Mouse (Mus musculus) stomach, postnatal 0 days (tissue): ENCODE results near the gene Csgalnact2. TPM values are rescaled to one million over a fixed set of nuclear protein-coding genes. Genes with fewer than 3 reads are reported as not detected.

Source experiments
- ATAC-seq: fragments of 200-750 bp; cut with Nextera tagmentation; 2 replicates; pipeline ENCODE4 v1.8.0; 2017; ENCODE audit not compliant: low FRiP score, low TSS enrichment
- DNase-seq: peaks from one replicate; pipeline ENCODE4 v3.0.0-alpha.2; 2016; ENCODE audit warnings: low spot score
- H3K27ac ChIP-seq: fragments of 300-500 bp; sonication (generic); replicated peaks from 2 replicates; pipeline ENCODE4 v1.5.1; 2014; ENCODE audit warnings: mild to moderate bottlenecking, control low read depth
- H3K27me3 ChIP-seq: fragments of 300-500 bp; sonication (generic); 2 replicates; pipeline ENCODE4 v1.6.1; 2014; ENCODE audit warnings: low read length; ENCODE audit not compliant: control insufficient read depth, insufficient read depth
- H3K36me3 ChIP-seq: fragments of 300-500 bp; sonication (generic); 2 replicates; pipeline ENCODE4 v1.6.1; 2014; ENCODE audit warnings: low read length, mixed read lengths; ENCODE audit not compliant: control insufficient read depth, insufficient read depth
- H3K4me1 ChIP-seq: fragments of 300-500 bp; sonication (generic); replicated peaks from 2 replicates; pipeline ENCODE4 v1.6.1; 2014; ENCODE audit warnings: antibody characterized with exemption; ENCODE audit not compliant: control insufficient read depth, insufficient read depth
- H3K4me2 ChIP-seq: fragments of 300-500 bp; sonication (generic); replicated peaks from 2 replicates; pipeline ENCODE4 v1.6.1; 2014; ENCODE audit warnings: low read depth, mild to moderate bottlenecking, control low read depth, moderate library complexity
- H3K4me3 ChIP-seq: fragments of 300-500 bp; sonication (generic); 2 replicates; pipeline ENCODE4 v1.5.1; 2014; ENCODE audit warnings: low read depth, low read length, control low read depth
- H3K9ac ChIP-seq: fragments of 300-500 bp; sonication (generic); 2 replicates; pipeline ENCODE4 v1.6.1; 2014; ENCODE audit warnings: mild to moderate bottlenecking, low read length, control low read depth, mixed read lengths
- H3K9me3 ChIP-seq: fragments of 300-500 bp; sonication (generic); 2 replicates; pipeline ENCODE4 v1.6.1; 2016; ENCODE audit warnings: low read length; ENCODE audit not compliant: control insufficient read depth
- CTCF ChIP-seq: IDR thresholded peaks from 2 replicates; pipeline ENCODE4 v1.5.1; 2016; ENCODE audit warnings: antibody characterized with exemption, low read depth, mild to moderate bottlenecking, moderate library complexity
- EP300 ChIP-seq: optimal IDR thresholded peaks from 2 replicates; pipeline ENCODE3; 2016; ENCODE audit warnings: antibody characterized with exemption
- WGBS: fragments of 180-500 bp; shearing (Covaris S2); extraction: QIAGEN DNeasy Blood & Tissue Kit; methylation state at CpG from one replicate; pipeline ENCODE4 v1.1.7; 2014; 5-methylcytosine and 5-hydroxymethylcytosine counted together
- polyA plus RNA-seq: library from polyadenylated mRNA; unstranded; fragments of >200 nt; fragmentation: Nextera tagmentation; extraction: Ambion mirVana; gene quantifications from 2 replicates; pipeline ENCODE4 v1.2.1, GENCODE M21; 2015

Csgalnact2 gene
- polyA plus RNA-seq, 1 experiment from 2014 or later, result 10.5 TPM

- Histone ChIP-seq H3K9ac (no peak overlapping the region), H3K4me3 (no peak overlapping the region), H3K36me3 (0 out of 2 replicates have a peak, but pooled peaks cover 2% of the 10 kb centered on the region), H3K27me3 (no peaks in the 10 kb centered on the region), H3K4me2 (no peak overlapping the region), H3K4me1 (no peaks in the 10 kb centered on the region), H3K9me3 (no peaks in the 10 kb centered on the region), H3K27ac (no peak overlapping the region)
- no peak for TF ChIP-seq CTCF
- TF ChIP-seq EP300, result no peak
- WGBS, result 42% methylated on average over 6 of the region's 6 CpGs
- ATAC-seq (no peak), DNase-seq (no peak)
Observed at GRCm38 (mm10) chr6:118127827-118128487, 11.0 kb downstream of the Csgalnact2 start.

GRCm38 (mm10) chr6:118127198-118127597, 11.7 kb downstream of the Csgalnact2 start:
- H3K9ac ChIP-seq, result no peak overlapping the region
- TF ChIP-seq EP300 (no peak), CTCF (no peak)
- H3K36me3 ChIP-seq, result 0 out of 2 replicates have a peak, but pooled peaks cover 2% of the 10 kb centered on the region
- no peak overlapping the region for H3K27ac ChIP-seq
- H3K4me2 ChIP-seq, result no peak overlapping the region
- H3K27me3 ChIP-seq, result no peaks in the 10 kb centered on the region
- ATAC-seq, result no peak
- H3K9me3 ChIP-seq, result no peaks in the 10 kb centered on the region
- no peaks in the 10 kb centered on the region for H3K4me1 ChIP-seq
- WGBS, result 77% methylated on average over 7 of the region's 7 CpGs
- H3K4me3 ChIP-seq, result no peak overlapping the region
- DNase-seq, result no peak

DNA sequence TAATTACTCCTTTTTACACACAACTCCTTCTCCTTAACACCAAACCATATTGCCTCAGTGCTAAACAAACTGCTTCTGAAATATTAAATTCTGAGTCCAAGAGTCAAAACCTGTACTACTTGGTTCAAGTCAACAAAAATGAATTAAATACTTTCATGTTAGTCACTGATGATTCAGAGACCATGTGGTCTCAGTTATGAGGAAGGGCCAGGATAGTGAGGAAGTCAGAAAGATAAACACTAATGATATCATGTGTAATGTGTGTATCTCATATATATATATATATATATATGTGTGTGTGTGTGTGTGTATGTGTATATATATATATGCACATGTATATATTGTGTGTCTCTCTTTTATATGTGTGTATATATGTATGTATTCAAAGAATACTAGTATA, 12.4 kb downstream of the Csgalnact2 start:
- Histone ChIP-seq H3K4me1 (no peaks in the 10 kb centered on the region), H3K27ac (no peak overlapping the region), H3K9me3 (no peaks in the 10 kb centered on the region), H3K36me3 (0 out of 2 replicates have a peak, but pooled peaks cover 2% of the 10 kb centered on the region), H3K27me3 (no peaks in the 10 kb centered on the region), H3K4me2 (no peak overlapping the region), H3K9ac (no peak overlapping the region), H3K4me3 (no peak overlapping the region)
- no peak for TF ChIP-seq EP300
- no peak for TF ChIP-seq CTCF
- no peak for DNase-seq
- peak; percentile 40; the same call in 1 of the 2 replicates for ATAC-seq

GRCm38 (mm10) chr6:118122767-118123166, 16.2 kb downstream of the Csgalnact2 start:
- Histone ChIP-seq H3K27me3 (no peaks in the 10 kb centered on the region), H3K9ac (no peak overlapping the region), H3K27ac (no peak overlapping the region), H3K4me3 (no peak overlapping the region), H3K9me3 (no peaks in the 10 kb centered on the region), H3K36me3 (0 out of 2 replicates have a peak, but pooled peaks cover 2% of the 10 kb centered on the region), H3K4me2 (no peak overlapping the region), H3K4me1 (no peaks in the 10 kb centered on the region)
- TF ChIP-seq CTCF (no peak), EP300 (no peak)
- no peak for DNase-seq
- ATAC-seq, result no peak
- 85% methylated on average over 1 of the region's 1 CpGs for WGBS

- Histone ChIP-seq H3K36me3 (peaks cover 7% of the 10 kb centered on the region; the same call in 1 of the 2 replicates), H3K4me3 (no peak overlapping the region), H3K4me1 (no peaks in the 10 kb centered on the region), H3K4me2 (no peak overlapping the region), H3K9me3 (no peaks in the 10 kb centered on the region), H3K9ac (no peak overlapping the region), H3K27ac (no peak overlapping the region), H3K27me3 (no peaks in the 10 kb centered on the region)
- DNase-seq, result no peak
- TF ChIP-seq CTCF (peak; percentile 58), EP300 (no peak)
- no peak for ATAC-seq
- WGBS, result 65% methylated on average over 1 of the region's 1 CpGs
Observed at GRCm38 (mm10) chr6:118111810-118112209, 27.1 kb downstream of the Csgalnact2 start.

GRCm38 (mm10) chr6:118099311-118099802, 39.6 kb downstream of the Csgalnact2 start:
- no peaks in the 10 kb centered on the region for H3K36me3 ChIP-seq
- DNase-seq, result no peak
- no peaks in the 10 kb centered on the region for H3K27me3 ChIP-seq
- H3K4me1 ChIP-seq, result no peaks in the 10 kb centered on the region
- H3K9ac ChIP-seq, result no peak overlapping the region
- peak; percentile 66 for ATAC-seq
- WGBS, result 37% methylated on average over 2 of the region's 2 CpGs
- H3K4me2 ChIP-seq, result no peak overlapping the region
- no peak overlapping the region for H3K27ac ChIP-seq
- no peak for TF ChIP-seq EP300
- peak; percentile 73 for TF ChIP-seq CTCF
- no peaks in the 10 kb centered on the region for H3K9me3 ChIP-seq
- no peak overlapping the region for H3K4me3 ChIP-seq
